Mouse (Mus musculus) adrenal gland, adult 8-10 months (tissue): ENCODE measurements around the gene Hoxc4. TPM values are rescaled to one million over a fixed set of nuclear protein-coding genes. Genes with fewer than 3 reads are reported as not detected.

Source experiments
- DNase-seq: peaks from one replicate; pipeline ENCODE4 v3.0.0; 2022
- total RNA-seq, 4 experiments: library from RNA; stranded (reverse); gene quantifications; 2 replicates each; pipeline ENCODE4 v1.2.4; 2022

Hoxc4 gene
- 10 to 100 TPM in 2 of 4 experiments, 1 to 10 TPM in 2; 5.0 to 17.9 (median 10.8) TPM for total RNA-seq

DNA sequence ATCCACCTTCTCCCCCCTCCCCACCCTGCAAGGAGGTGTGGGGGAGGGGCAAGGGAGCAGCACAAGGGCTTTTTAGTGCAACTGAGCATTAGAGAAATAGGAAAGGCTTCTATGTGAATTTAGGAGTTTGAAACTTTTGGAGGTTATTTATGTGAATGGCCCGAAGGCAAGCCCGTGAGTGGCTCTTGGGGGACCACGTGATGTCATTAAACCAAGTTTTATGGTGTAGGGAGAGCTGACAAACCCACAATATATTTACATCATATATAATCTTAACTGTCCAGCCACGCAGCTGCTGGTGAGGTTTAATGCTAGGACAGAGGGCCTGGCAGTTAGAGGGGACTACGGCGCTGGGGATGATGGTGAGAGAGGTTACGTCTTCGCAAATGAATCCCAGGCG is at the start of gene Hoxc4:
Gene Hoxc4 (plus strand): TSS at position 299 of the 400 bp plus-strand sequence.
- no peak for DNase-seq

DNA sequence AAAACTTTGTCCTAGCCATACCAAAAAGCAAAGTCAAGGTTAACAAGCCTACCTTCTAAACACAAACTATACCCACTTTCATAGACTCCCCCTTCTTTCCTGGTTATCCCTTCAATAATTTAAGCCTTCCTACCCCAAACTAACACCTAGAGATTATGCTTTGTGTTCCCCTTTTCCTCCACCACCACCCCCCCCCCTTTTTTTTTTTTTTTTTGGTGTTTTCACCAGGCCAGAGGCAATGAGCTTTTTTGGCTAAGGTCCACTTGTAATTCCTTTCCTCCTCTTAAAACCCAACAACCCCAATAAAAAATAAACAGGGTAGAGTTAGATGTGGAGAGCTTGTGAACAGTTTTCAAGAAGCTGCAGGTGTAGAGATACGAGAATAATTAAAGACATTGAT is 49.4 kb upstream of the Hoxc4 start:
- DNase-seq, result no peak

- DNase-seq, result no peak
Observed at GRCm38 (mm10) chr15:102970740-102971139, 48.0 kb upstream of the Hoxc4 start.

- DNase-seq, result no peak
Observed at GRCm38 (mm10) chr15:102972254-102972653, 46.5 kb upstream of the Hoxc4 start.

DNA sequence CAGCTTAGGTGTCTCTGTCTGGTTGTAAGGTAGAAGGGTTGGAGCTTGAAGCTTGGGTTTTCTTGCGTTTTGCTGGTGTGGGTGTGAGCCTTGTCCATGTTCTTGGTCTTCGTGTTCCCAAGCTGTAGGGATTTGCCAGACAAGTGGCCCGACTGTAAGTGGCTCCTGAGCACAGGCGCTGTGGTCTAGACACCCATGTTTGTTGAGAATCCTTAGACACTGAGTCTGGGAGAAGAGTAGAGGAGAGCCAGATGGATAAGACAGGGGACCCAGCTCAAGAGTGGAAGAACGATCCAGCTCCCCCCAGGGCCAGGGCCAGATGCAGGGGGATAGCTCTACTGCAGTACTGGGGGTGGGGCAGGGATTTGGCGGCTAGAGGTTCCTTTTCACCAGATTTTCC is 46.0 kb upstream of the Hoxc4 start:
- no peak for DNase-seq

- no peak for DNase-seq
Observed at GRCm38 (mm10) chr15:102975034-102975433, 43.7 kb upstream of the Hoxc4 start.

DNA sequence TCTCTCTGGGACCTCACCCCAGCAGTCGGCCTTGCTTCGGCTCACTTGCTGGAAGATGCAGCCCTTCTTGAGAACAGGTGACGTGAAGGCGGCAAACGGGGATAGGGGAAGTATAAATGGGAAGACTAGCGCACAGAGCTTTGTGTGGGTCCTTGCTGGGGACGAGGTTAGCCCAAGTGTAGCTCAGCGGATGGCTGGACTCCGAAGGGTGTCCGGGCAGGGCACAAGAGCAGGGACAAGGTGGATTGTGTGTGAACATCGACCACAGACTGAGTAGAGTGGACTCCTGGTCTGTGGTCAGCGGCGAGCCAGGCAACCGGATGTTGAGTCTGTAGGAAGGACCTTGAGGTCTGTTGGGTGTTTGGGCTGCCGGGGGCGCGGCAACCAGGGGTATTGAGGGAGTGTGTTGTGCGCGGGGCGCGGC is 43.0 kb upstream of the Hoxc4 start:
- no peak for DNase-seq

DNA sequence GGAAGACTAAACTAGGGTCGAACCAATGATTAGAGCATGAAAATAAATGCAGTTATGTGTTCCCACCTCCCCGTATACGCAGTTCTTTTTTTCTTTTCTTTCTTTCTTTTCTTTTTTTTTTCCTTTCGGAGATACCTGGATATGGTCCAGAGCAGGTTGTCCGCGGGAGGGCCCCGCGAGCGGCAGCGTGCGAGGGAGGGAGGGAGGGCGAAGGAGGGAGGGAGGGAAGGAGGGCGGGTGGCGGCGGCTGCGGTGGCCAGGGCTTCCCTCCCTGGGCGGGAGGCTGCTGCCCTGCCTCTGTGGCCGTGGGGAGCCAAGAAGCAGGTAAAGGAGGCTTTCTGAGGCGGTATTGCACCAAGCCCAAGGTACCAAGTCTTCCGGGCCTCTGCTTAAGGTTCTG is 42.6 kb upstream of the Hoxc4 start, which contains the start of gene Hoxc9:
Gene Hoxc9 (plus strand): TSS at position 269 of the 400 bp plus-strand sequence.
- no peak for DNase-seq

GRCm38 (mm10) chr15:102976631-102977422 is 41.9 kb upstream of the Hoxc4 start:
- no peak for DNase-seq

DNA sequence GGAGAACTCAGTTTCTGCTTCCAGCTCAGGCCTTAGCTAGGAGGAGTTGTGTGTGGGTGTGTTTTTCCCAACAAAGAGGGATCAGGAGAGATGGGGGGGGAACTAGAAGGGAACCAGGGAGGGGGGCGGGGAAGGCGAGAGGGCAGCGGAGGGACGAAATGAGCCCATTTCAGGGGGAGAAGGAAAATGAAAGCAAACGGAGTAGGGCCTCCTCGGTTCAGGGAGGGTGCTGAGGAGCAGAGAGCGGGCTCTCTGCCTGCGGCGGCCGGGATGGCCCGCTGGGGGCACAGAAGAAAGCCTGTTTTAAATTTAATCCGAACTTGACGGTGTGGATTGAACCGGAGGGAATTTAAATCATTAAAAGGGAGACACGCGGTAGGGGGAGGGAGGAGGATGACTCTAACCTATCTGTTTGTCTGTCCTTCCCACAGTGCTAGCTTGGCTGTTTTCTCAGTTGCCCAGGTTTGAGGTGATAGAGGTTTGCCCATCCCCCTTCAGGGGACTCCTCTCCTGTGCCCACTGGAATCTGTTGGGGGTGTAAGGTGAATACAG is 41.2 kb upstream of the Hoxc4 start:
- DNase-seq, result no peak

GRCm38 (mm10) chr15:102978615-102979515 is 39.9 kb upstream of the Hoxc4 start:
- no peak for DNase-seq

DNA sequence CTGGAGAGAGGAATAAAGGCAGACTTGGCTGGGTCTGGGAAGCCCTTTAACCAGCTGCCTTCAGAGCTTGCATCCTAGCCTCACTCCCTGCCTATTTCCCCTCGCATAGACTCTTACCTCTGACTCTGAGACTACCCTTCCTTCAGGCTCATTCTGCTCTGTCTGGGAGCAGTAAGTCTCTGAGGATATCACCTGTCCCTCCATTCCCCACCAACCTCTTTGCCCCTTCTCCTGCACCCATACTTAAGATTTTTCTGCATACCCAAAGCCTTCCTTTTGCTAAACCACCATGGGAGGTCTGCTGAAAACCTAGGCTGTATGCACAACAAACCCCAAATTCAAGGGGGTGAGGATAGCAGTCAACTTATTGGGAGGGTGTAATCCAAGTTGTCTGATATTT is 38.8 kb upstream of the Hoxc4 start:
- no peak for DNase-seq

DNA sequence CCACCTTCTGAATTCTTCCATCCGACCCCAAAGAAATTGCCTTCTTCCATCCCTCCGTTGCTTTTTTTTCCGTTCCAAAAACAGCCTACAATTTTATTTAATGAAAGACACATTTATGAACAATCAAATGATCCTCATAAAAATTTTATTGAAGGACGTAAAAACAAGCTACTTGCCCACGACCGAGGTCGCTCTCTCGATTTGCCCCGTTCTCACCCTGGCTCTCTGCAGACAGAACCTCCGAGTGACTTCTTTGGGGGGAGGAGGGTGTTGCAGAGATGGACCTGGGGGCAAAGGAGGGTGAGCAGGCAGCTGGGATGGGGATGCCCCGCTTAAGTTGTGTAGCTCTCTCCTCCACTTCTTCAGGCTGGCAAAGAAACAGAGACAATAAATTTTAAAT is 38.4 kb upstream of the Hoxc4 start:
- DNase-seq, result no peak

DNA sequence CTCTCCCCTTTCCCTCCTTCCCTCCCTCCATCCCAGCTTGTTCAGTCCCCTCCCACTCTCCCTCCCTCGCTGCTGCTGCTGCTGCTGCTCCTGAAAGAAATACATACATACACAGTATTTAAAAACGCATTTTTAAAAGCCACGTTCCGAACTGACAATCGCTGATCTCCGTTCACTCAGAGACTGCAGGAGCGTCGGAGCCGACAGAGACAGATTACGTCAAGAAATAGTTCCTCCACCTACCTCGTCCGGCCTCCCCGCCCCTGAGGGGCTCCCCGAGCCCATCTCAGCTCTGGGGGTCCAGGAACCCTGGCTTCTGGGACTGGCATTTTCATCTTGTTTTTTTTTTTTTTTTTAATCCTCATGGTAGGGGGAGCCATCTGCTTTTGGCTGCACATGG is 37.8 kb upstream of the Hoxc4 start:
- DNase-seq, result no peak

DNA sequence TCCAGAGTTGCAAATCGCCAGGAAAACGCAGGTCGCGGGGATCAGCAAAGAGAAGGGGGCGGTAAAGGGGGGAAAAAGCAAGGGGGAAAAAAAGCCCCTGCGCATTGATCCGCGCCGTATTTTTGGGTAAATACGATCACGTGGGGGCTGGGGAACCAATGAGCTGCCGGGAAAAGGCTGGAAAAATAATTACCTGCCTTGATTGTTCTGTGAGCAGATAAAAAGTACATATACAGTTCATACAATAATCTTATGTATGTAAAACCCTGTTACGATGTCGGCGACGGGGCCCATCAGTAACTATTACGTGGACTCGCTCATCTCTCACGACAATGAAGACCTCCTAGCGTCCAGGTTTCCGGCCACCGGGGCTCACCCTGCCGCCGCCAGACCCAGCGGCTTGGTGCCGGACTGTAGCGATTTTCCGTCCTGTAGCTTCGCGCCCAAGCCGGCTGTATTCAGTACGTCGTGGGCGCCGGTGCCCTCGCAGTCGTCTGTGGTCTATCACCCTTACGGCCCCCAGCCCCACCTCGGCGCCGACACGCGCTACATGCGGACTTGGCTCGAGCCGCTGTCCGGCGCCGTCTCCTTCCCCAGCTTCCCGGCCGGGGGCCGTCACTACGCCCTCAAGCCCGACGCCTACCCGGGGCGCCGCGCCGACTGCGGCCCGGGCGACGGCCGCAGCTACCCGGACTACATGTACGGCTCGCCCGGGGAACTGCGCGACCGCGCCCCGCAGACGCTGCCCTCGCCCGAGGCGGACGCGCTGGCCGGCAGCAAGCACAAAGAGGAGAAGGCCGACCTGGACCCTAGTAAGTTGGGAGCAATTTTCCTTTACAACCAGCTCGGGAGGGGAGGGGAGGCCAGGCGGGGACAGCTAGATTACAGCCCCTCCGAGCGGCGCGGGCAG is 37.1 kb upstream of the Hoxc4 start:
- DNase-seq, result no peak

- DNase-seq, result no peak
Observed at GRCm38 (mm10) chr15:102983716-102984115, 35.0 kb upstream of the Hoxc4 start.

DNA sequence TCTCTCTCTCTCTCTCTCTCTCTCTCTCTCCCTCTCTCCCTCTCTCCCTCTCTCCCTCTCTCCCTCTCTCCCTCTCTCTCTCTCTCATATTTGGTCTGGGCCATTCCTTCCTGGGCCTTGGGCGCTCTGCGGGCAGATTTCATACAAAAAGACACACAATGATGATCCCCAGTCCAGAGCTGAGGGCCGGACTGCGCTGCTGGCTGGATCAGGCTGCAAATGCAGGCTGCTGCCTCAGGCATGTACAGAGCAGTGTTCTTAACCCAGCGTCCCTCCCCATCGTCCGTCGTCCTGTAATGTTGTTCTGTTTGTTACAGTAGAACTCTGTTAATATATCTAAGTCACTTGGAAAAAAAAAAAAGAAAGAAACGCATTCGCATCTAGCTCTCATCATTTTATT is 34.2 kb upstream of the Hoxc4 start:
- no peak for DNase-seq

- no peak for DNase-seq
Observed at GRCm38 (mm10) chr15:102984925-102985324, 33.8 kb upstream of the Hoxc4 start.

GRCm38 (mm10) chr15:102987124-102987833 is 31.5 kb upstream of the Hoxc4 start:
- peak; percentile 84 for DNase-seq

DNA sequence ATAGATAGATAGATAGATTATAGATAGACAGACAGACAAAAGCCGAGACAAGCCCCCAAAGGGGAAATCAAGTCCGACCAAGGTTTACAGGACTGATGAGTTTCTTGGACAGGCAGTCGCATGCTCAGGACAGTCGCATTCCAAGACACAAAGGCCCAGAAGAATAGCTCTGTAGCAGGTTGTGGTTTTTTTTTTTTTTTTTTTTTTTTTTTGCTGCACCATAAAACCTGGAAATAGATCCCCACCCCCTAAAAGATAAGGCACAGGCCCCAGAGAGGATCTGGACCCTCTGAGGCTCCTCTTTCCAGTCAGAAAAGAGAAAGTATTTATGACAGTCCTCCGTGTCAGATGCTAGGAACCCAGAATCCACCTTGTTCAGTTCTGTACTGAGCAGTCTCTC is 30.7 kb upstream of the Hoxc4 start:
- DNase-seq, result no peak
